Mouse (Mus musculus): Measurements from ENCODE around the gene Tmc3. TPM values are rescaled to one million over a fixed set of nuclear protein-coding genes. Genes with fewer than 3 reads are reported as not detected.
A peak's percentile ranks its signal among the peaks of the same experiment; 100 is the strongest.

Tmc3 gene
- polyA plus RNA-seq, 1 experiment from 2014 or later: 0.13 TPM

GRCm38 (mm10) chr7:83598997-83599912, 14.5 kb downstream of the Tmc3 start:
- Histone ChIP-seq H3K27ac (ENCODE audit: low read depth) (no peak overlapping the region), H3K4me3 (ENCODE audit: low read depth, low read length) (no peak overlapping the region), H3K36me3 (ENCODE audit: insufficient read depth) (no peaks in the 10 kb centered on the region), H3K9ac (no peak overlapping the region), H3K27me3 (ENCODE audit: insufficient read depth, low read length) (no peaks in the 10 kb centered on the region), H3K4me1 (ENCODE audit: insufficient read depth) (no peaks in the 10 kb centered on the region), H3K9me3 (ENCODE audit: low read depth, low read length) (no peaks in the 10 kb centered on the region), H3K4me2 (no peak overlapping the region)
- 70% methylated on average over 13 of the region's 13 CpGs for WGBS
- DNase-seq (no peak), ATAC-seq (ENCODE audit: insufficient read depth) (no peak)
- TF ChIP-seq CTCF (IDR thresholded peaks at IDR 0.05; ENCODE audit: low read depth): no peak

- DNase-seq (peak; percentile 62), ATAC-seq (ENCODE audit: insufficient read depth) (no peak)
- Histone ChIP-seq H3K4me3 (ENCODE audit: low read depth, low read length) (no peak overlapping the region), H3K36me3 (ENCODE audit: insufficient read depth) (no peaks in the 10 kb centered on the region), H3K4me1 (ENCODE audit: insufficient read depth) (no peaks in the 10 kb centered on the region), H3K9me3 (ENCODE audit: low read depth, low read length) (no peaks in the 10 kb centered on the region), H3K9ac (no peak overlapping the region), H3K4me2 (no peak overlapping the region), H3K27ac (ENCODE audit: low read depth) (no peak overlapping the region), H3K27me3 (ENCODE audit: insufficient read depth, low read length) (no peaks in the 10 kb centered on the region)
- peak; percentile 75 for TF ChIP-seq CTCF (IDR thresholded peaks at IDR 0.05; ENCODE audit: low read depth)
- WGBS: 54% methylated on average over 8 of the region's 8 CpGs
Observed at GRCm38 (mm10) chr7:83599913-83600286, 15.2 kb downstream of the Tmc3 start.

GRCm38 (mm10) chr7:83604180-83604944, 19.6 kb downstream of the Tmc3 start:
- Histone ChIP-seq H3K4me3 (ENCODE audit: low read depth, low read length) (no peak overlapping the region), H3K27ac (ENCODE audit: low read depth) (no peak overlapping the region), H3K9ac (no peak overlapping the region), H3K9me3 (ENCODE audit: low read depth, low read length) (no peaks in the 10 kb centered on the region), H3K27me3 (ENCODE audit: insufficient read depth, low read length) (no peaks in the 10 kb centered on the region), H3K4me1 (ENCODE audit: insufficient read depth) (no peaks in the 10 kb centered on the region), H3K4me2 (no peak overlapping the region), H3K36me3 (ENCODE audit: insufficient read depth) (no peaks in the 10 kb centered on the region)
- no peak for ATAC-seq (ENCODE audit: insufficient read depth)
- DNase-seq: peak; percentile 16
- no peak for TF ChIP-seq CTCF (IDR thresholded peaks at IDR 0.05; ENCODE audit: low read depth)
- WGBS: 85% methylated on average over 7 of the region's 7 CpGs

- Histone ChIP-seq H3K27ac (ENCODE audit: low read depth) (no peak overlapping the region), H3K36me3 (ENCODE audit: insufficient read depth) (no peaks in the 10 kb centered on the region), H3K27me3 (ENCODE audit: insufficient read depth, low read length) (no peaks in the 10 kb centered on the region), H3K9ac (no peak overlapping the region), H3K4me1 (ENCODE audit: insufficient read depth) (no peaks in the 10 kb centered on the region), H3K9me3 (ENCODE audit: low read depth, low read length) (no peaks in the 10 kb centered on the region), H3K4me3 (ENCODE audit: low read depth, low read length) (no peak overlapping the region), H3K4me2 (no peak overlapping the region)
- DNase-seq (no peak), ATAC-seq (ENCODE audit: insufficient read depth) (no peak)
- TF ChIP-seq CTCF (IDR thresholded peaks at IDR 0.05; ENCODE audit: low read depth): no peak
- WGBS: 98% methylated on average over 2 of the region's 2 CpGs
Observed at GRCm38 (mm10) chr7:83606796-83607195, 22.1 kb downstream of the Tmc3 start.

GRCm38 (mm10) chr7:83609891-83610290, 25.2 kb downstream of the Tmc3 start:
- Histone ChIP-seq H3K9me3 (ENCODE audit: low read depth, low read length) (no peaks in the 10 kb centered on the region), H3K4me2 (no peak overlapping the region), H3K9ac (no peak overlapping the region), H3K4me3 (ENCODE audit: low read depth, low read length) (no peak overlapping the region), H3K36me3 (ENCODE audit: insufficient read depth) (no peaks in the 10 kb centered on the region), H3K27me3 (ENCODE audit: insufficient read depth, low read length) (no peaks in the 10 kb centered on the region), H3K27ac (ENCODE audit: low read depth) (no peak overlapping the region), H3K4me1 (ENCODE audit: insufficient read depth) (no peaks in the 10 kb centered on the region)
- no peak for ATAC-seq (ENCODE audit: insufficient read depth)
- 93% methylated on average over 4 of the region's 4 CpGs for WGBS
- no peak for TF ChIP-seq CTCF (IDR thresholded peaks at IDR 0.05; ENCODE audit: low read depth)
- no peak for DNase-seq

GRCm38 (mm10) chr7:83611886-83612285, 27.2 kb downstream of the Tmc3 start:
- H3K4me2 ChIP-seq: no peak overlapping the region
- TF ChIP-seq CTCF (IDR thresholded peaks at IDR 0.05; ENCODE audit: low read depth): no peak
- H3K4me3 ChIP-seq (ENCODE audit: low read depth, low read length): no peak overlapping the region
- no peak overlapping the region for H3K27ac ChIP-seq (ENCODE audit: low read depth)
- no peak for ATAC-seq (ENCODE audit: insufficient read depth)
- no peak overlapping the region for H3K9ac ChIP-seq
- no peaks in the 10 kb centered on the region for H3K4me1 ChIP-seq (ENCODE audit: insufficient read depth)
- DNase-seq: no peak
- H3K9me3 ChIP-seq (ENCODE audit: low read depth, low read length): no peaks in the 10 kb centered on the region
- 53% methylated on average over 1 of the region's 1 CpGs for WGBS
- H3K36me3 ChIP-seq (ENCODE audit: insufficient read depth): no peaks in the 10 kb centered on the region
- H3K27me3 ChIP-seq (ENCODE audit: insufficient read depth, low read length): no peaks in the 10 kb centered on the region

GRCm38 (mm10) chr7:83615272-83615671, 30.5 kb downstream of the Tmc3 start:
- Histone ChIP-seq H3K9me3 (ENCODE audit: low read depth, low read length) (no peaks in the 10 kb centered on the region), H3K4me3 (ENCODE audit: low read depth, low read length) (no peak overlapping the region), H3K36me3 (ENCODE audit: insufficient read depth) (no peaks in the 10 kb centered on the region), H3K9ac (no peak overlapping the region), H3K27ac (ENCODE audit: low read depth) (no peak overlapping the region), H3K4me2 (no peak overlapping the region), H3K4me1 (ENCODE audit: insufficient read depth) (no peaks in the 10 kb centered on the region), H3K27me3 (ENCODE audit: insufficient read depth, low read length) (no peaks in the 10 kb centered on the region)
- DNase-seq (no peak), ATAC-seq (ENCODE audit: insufficient read depth) (no peak)
- TF ChIP-seq CTCF (IDR thresholded peaks at IDR 0.05; ENCODE audit: low read depth): no peak
- WGBS: 92% methylated on average over 3 of the region's 3 CpGs
